Mouse (Mus musculus) CH12.LX (cell line): ENCODE data around the gene Gria2. TPM values are rescaled to one million over a fixed set of nuclear protein-coding genes. Genes with fewer than 3 reads are reported as not detected.

Source experiments
- DNase-seq: peaks from one replicate; pipeline ENCODE4 v3.0.0-alpha.2; 2013; ENCODE audit errors: extremely low read depth
- H3K27ac ChIP-seq: 2 replicates; pipeline ENCODE4 v1.5.1; 2012; ENCODE audit warnings: low read depth, mild to moderate bottlenecking, control low read depth, moderate library complexity; ENCODE audit not compliant: insufficient read depth
- H3K27me3 ChIP-seq: replicated peaks from 2 replicates; pipeline ENCODE3; 2012; ENCODE audit warnings: inconsistent platforms
- H3K36me3 ChIP-seq, 2 experiments: replicated peaks in 1 of 2; 2 replicates each; pipeline versions ENCODE3 to v1.6.1; 2012; ENCODE audit warnings: inconsistent platforms in 1 of 2, low read length in 1 of 2, mild to moderate bottlenecking in 1 of 2, mixed read lengths in 1 of 2, moderate library complexity in 1 of 2; ENCODE audit not compliant: control insufficient read depth in 1 of 2, insufficient read depth in 1 of 2
- H3K4me1 ChIP-seq, 2 experiments: 2 replicates each; pipeline ENCODE4 v1.6.1; 2012; ENCODE audit warnings: inconsistent platforms in 1 of 2, moderate library complexity in 1 of 2; ENCODE audit not compliant: insufficient read depth in 2 of 2, control insufficient read depth in 1 of 2
- H3K4me2 ChIP-seq: 2 replicates; pipeline ENCODE4 v1.6.1; 2012; ENCODE audit warnings: low read depth, mild to moderate bottlenecking, control low read depth; ENCODE audit not compliant: poor library complexity, insufficient read depth, severe bottlenecking
- H3K4me3 ChIP-seq, 3 experiments: fragments of 150-350 bp in 1 of 3; sonication (generic) in 1 of 3; replicated peaks in 1 of 3; 2 replicates each; pipeline versions ENCODE3 to v1.5.1; 2011 to 2012; ENCODE audit warnings: low read depth in 2 of 3, low read length in 2 of 3, mild to moderate bottlenecking in 2 of 3, moderate library complexity in 2 of 3, control low read depth in 1 of 3, improper control_type of control experiment in 1 of 3, inconsistent platforms in 1 of 3, mixed read lengths in 1 of 3; ENCODE audit not compliant: poor library complexity in 1 of 3
- H3K79me2 ChIP-seq: replicated peaks from 2 replicates; pipeline ENCODE4 v1.6.1; 2012; ENCODE audit warnings: mild to moderate bottlenecking, moderate library complexity; ENCODE audit not compliant: control insufficient read depth, poor library complexity, insufficient read depth, severe bottlenecking; ENCODE audit errors: extremely low read depth
- H3K9ac ChIP-seq: 2 replicates; pipeline ENCODE4 v1.6.1; 2012; ENCODE audit warnings: low read depth, mild to moderate bottlenecking, control low read depth, moderate library complexity; ENCODE audit not compliant: insufficient read depth
- H3K9me3 ChIP-seq: replicated peaks from 2 replicates; pipeline ENCODE3; 2012; ENCODE audit warnings: low read length, inconsistent platforms, mixed read lengths
- CHD2 ChIP-seq: IDR thresholded peaks from 2 replicates; pipeline ENCODE4 v1.6.1; 2011; ENCODE audit warnings: low read length, improper control_type of control experiment
- E2F4 ChIP-seq: IDR thresholded peaks from 2 replicates; pipeline ENCODE4 v1.6.1; 2011; ENCODE audit warnings: low read depth, low read length, improper control_type of control experiment; ENCODE audit not compliant: insufficient replicate concordance
- EP300 ChIP-seq: IDR thresholded peaks from 2 replicates; pipeline ENCODE4 v1.6.1; 2011; ENCODE audit warnings: low read length, improper control_type of control experiment
- HCFC1 ChIP-seq: IDR thresholded peaks from 2 replicates; pipeline ENCODE4 v1.6.1; 2012; ENCODE audit warnings: low read depth, mild to moderate bottlenecking, inconsistent platforms, low read length, improper control_type of control experiment
- IRF4 ChIP-seq: IDR thresholded peaks from 2 replicates; pipeline ENCODE4 v1.6.1; 2014; ENCODE audit warnings: low read depth, mild to moderate bottlenecking, inconsistent platforms, low read length, improper control_type of control experiment
- JUND ChIP-seq: conservative IDR thresholded peaks from 2 replicates; pipeline ENCODE4 v1.6.1; 2011; ENCODE audit warnings: low read depth, low read length, improper control_type of control experiment
- MXI1 ChIP-seq: IDR thresholded peaks from 2 replicates; pipeline ENCODE4 v1.6.1; 2011; ENCODE audit warnings: mild to moderate bottlenecking, low read depth, low read length, improper control_type of control experiment
- NELFE ChIP-seq: IDR thresholded peaks from 2 replicates; pipeline ENCODE4 v1.6.1; 2011; ENCODE audit warnings: low read depth, low read length, improper control_type of control experiment
- PAX5 ChIP-seq: IDR thresholded peaks from 2 replicates; pipeline ENCODE4 v1.6.1; 2012; ENCODE audit warnings: low read length, inconsistent platforms, mixed read lengths
- POLR2A ChIP-seq: IDR thresholded peaks from 2 replicates; pipeline ENCODE4 v1.6.1; 2011; ENCODE audit warnings: low read depth, mild to moderate bottlenecking, improper control_type of control experiment, low read length
- RAD21 ChIP-seq: IDR thresholded peaks from 2 replicates; pipeline ENCODE4 v1.6.1; 2011; ENCODE audit warnings: low read depth, mild to moderate bottlenecking, low read length, improper control_type of control experiment, moderate library complexity
- RCOR1 ChIP-seq: conservative IDR thresholded peaks from 2 replicates; pipeline ENCODE4 v1.6.1; 2012; ENCODE audit warnings: low read depth, mild to moderate bottlenecking, inconsistent platforms, low read length, improper control_type of control experiment
- SIN3A ChIP-seq: IDR thresholded peaks from 2 replicates; pipeline ENCODE4 v1.6.1; 2012; ENCODE audit warnings: low read length, improper control_type of control experiment, inconsistent platforms
- USF2 ChIP-seq: conservative IDR thresholded peaks from 2 replicates; pipeline ENCODE4 v1.6.1; 2011; ENCODE audit warnings: low read depth, low read length, improper control_type of control experiment
- ZKSCAN1 ChIP-seq: IDR thresholded peaks from 2 replicates; pipeline ENCODE4 v1.6.1; 2012; ENCODE audit warnings: low read depth, inconsistent platforms, low read length, improper control_type of control experiment, borderline replicate concordance
- ZMIZ1 ChIP-seq: IDR thresholded peaks from 2 replicates; pipeline ENCODE4 v1.6.1; 2012; ENCODE audit warnings: low read depth, mild to moderate bottlenecking, inconsistent platforms, low read length, improper control_type of control experiment
- ZNF384 ChIP-seq: IDR thresholded peaks from 2 replicates; pipeline ENCODE4 v1.6.1; 2012; ENCODE audit warnings: low read depth, low read length, improper control_type of control experiment, inconsistent platforms
- dilution Hi-C: fragments of 300-500 bp; cut with MboI; formaldehyde crosslinking; loops from 2 replicates; pipeline ENCODE4 v1.14.3; 2020; ENCODE audit warnings: low sequenced_read_pairs; ENCODE audit not compliant: extremely low pct_unique_long_range_greater_than_20kb, extremely low pct_ligation_motif_present
- in situ Hi-C: fragments of 300-500 bp; cut with MboI; formaldehyde crosslinking; loops from 3 replicates; pipeline ENCODE4 v1.14.3; 2019; ENCODE audit warnings: low sequenced_read_pairs, low pct_ligation_motif_present, low pct_unique_long_range_greater_than_20kb, mixed read lengths
- polyA plus RNA-seq: library from polyadenylated mRNA; unstranded; fragments of >175 nt; gene quantifications from 2 replicates; pipeline ENCODE4 v1.2.1, GENCODE M21; 2012; ENCODE audit warnings: low read depth; ENCODE audit not compliant: insufficient read length
- total RNA-seq, 2 experiments: library from RNA; depleted of rRNA; stranded (reverse); fragments of 300-350 nt in 1 of 2; fragments of >200 nt in 1 of 2; gene quantifications; 2 replicates each; pipeline ENCODE4 v1.2.3; 2012 to 2014

Gene Gria2
- total and polyA plus RNA-seq, 3 experiments, result not detected

DNA sequence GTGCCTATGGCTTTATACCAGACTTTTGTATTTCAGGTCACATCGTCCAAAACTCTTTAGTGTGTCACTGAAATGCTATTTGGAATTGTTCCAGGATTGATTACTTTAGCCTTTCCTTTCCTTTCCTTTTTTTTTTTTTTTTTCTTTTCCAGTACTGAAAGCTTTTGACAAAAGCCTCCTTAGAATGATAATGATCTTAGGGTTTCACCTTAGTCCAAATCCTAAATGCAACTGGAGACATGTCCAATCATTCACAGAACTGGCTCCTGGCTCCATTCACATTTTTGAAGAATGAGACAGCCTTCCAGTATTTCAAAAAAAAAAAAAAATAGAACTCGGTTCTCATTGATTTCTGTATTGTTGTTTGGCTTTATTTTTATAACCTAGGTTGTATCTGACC lies 139.3 kb downstream of the Gria2 start:
- Histone ChIP-seq H3K4me2 (no peak overlapping the region), H3K36me3 (no peaks in the 10 kb centered on the region)
- TF ChIP-seq SIN3A (no peak), E2F4 (no peak), CHD2 (no peak), MXI1 (no peak), RAD21 (no peak), EP300 (no peak), ZKSCAN1 (no peak), RCOR1 (no peak)
- TF ChIP-seq, all 38 proteins: peak for 0
- no peak for DNase-seq
- no peaks in the 10 kb centered on the region for H3K79me2 ChIP-seq
- no peak overlapping the region for H3K4me3 ChIP-seq
- dilution Hi-C loops, result no loop called here
- no peaks in the 10 kb centered on the region for H3K4me1 ChIP-seq
- no peak overlapping the region for H3K9ac ChIP-seq
- in situ Hi-C loops, result no loop called here
- H3K27ac ChIP-seq, result no peak overlapping the region
- H3K27me3 ChIP-seq, result no peaks in the 10 kb centered on the region
- no peaks in the 10 kb centered on the region for H3K9me3 ChIP-seq

DNA sequence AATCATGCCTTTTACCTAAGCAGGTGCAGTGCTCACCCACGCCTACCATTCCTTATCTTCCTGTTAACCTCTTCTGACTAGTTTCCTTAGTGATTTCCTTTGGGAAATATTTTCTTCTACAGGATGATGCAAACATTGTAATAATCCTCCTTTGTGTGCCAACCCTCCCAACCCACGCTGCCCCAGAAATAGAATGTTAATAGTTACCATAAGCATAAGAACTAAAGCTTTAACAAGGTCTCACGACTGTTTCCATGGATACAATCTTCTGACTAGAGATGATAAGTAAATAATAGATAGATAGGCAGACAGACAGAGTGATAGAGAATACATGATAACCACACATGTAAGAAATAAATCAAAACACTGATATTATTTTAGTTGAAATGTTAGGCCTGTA lies 140.8 kb downstream of the Gria2 start:
- no peak for TF ChIP-seq USF2
- no peak for TF ChIP-seq NELFE
- no peak for TF ChIP-seq HCFC1
- TF ChIP-seq POLR2A, result no peak
- no peak for TF ChIP-seq ZKSCAN1
- TF ChIP-seq ZMIZ1, result no peak
- TF ChIP-seq ZNF384, result no peak
- no peak for TF ChIP-seq EP300
- no peak for TF ChIP-seq JUND
- TF ChIP-seq IRF4, result no peak
- no peak for TF ChIP-seq RCOR1
- TF ChIP-seq PAX5, result no peak
- dilution Hi-C loops, result no loop called here
- H3K36me3 ChIP-seq, result no peaks in the 10 kb centered on the region
- no peaks in the 10 kb centered on the region for H3K27me3 ChIP-seq
- H3K4me3 ChIP-seq, result no peak overlapping the region
- no peak overlapping the region for H3K27ac ChIP-seq
- no peaks in the 10 kb centered on the region for H3K9me3 ChIP-seq
- in situ Hi-C loops, result no loop called here
- DNase-seq, result no peak
- no peaks in the 10 kb centered on the region for H3K79me2 ChIP-seq
- H3K9ac ChIP-seq, result no peak overlapping the region
- H3K4me1 ChIP-seq, result no peaks in the 10 kb centered on the region
- H3K4me2 ChIP-seq, result no peak overlapping the region
